Comparison of ENCODE assay signal across 34 mouse cellular contexts in the genomic region with DNA sequence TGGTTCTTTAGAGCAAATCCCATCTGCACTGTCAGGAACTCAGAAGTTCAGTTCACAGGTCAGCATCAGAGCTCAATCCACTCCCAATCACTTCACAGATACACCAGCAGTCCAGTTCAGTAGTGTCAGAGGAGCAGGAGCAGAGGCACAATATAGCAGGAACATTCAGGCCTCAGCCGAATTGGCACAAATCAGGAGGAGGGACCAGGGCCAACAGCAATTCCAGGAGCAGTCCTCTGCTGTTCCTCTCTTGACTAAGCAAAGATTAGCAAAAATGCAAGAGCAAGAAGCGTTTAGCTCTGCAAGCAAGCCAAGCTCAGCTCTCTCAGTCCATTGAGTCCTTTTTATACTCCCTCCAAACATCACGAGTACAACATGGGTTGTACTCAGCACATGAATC. TPM values are rescaled to one million over a fixed set of nuclear protein-coding genes. Genes with fewer than 3 reads are reported as not detected.
DNase-seq lines count a peak whose midpoint lies in the region; ATAC-seq and TF ChIP-seq lines count a peak whose summit lies in the region.
"Had no signal": no experiment of that assay in that cellular context is flagged by ENCODE, and none has a peak within 500 bp of the region (broad histone marks: within the 10 kb centered on the region; RNA-seq: fewer than 3 reads in every experiment).

No protein-coding gene starts in this region.

- TF ChIP-seq CTCF in lung, postnatal 0 days (IDR thresholded peaks at IDR 0.05) = no peak

- no peak overlapping the region for H3K9ac ChIP-seq in lung, postnatal 0 days (replicated peaks; ENCODE audit: low read depth)
- H3K9ac ChIP-seq: embryonic facial prominence, embryonic 13.5 days; forebrain, embryonic 12.5 days; forebrain, embryonic 15.5 days; heart, embryonic 13.5 days; hindbrain, embryonic 14.5 days had no signal

- no peaks in the 10 kb centered on the region for H3K9me3 ChIP-seq in lung, postnatal 0 days (ENCODE audit: low read length)
- H3K9me3 ChIP-seq: forebrain, embryonic 15.5 days; G1E had no signal

- ATAC-seq in lung, postnatal 0 days = no peak
- ATAC-seq: forebrain, embryonic 15.5 days; hindbrain, postnatal 0 days; inflammation-experienced regulatory T-cells, adult 6 months; intestine, embryonic 16.5 days; Patski had no signal

- no peaks in the 10 kb centered on the region for H3K27me3 ChIP-seq in lung, postnatal 0 days (replicated peaks; ENCODE audit: insufficient read depth, low read length)
- H3K27me3 ChIP-seq: embryonic facial prominence, embryonic 13.5 days; forebrain, embryonic 12.5 days; forebrain, embryonic 15.5 days; heart, embryonic 13.5 days; Patski had no signal

- no peak overlapping the region for H3K4me3 ChIP-seq in lung, postnatal 0 days (ENCODE audit: low read depth, low read length)
- H3K4me3 ChIP-seq in brown adipose tissue, adult 24 weeks (ENCODE audit: insufficient read depth, low read depth, low read length) = no peak overlapping the region
- H3K4me3 ChIP-seq: embryonic facial prominence, embryonic 10.5 days; embryonic facial prominence, embryonic 13.5 days; erythroblast, embryonic 14.5 days; forebrain, embryonic 12.5 days; forebrain, embryonic 15.5 days; heart, embryonic 13.5 days had no signal

- intact Hi-C loops in gastrocnemius, postnatal 14 days (cut with DNase I; ENCODE audit: low total_unique reads) = no loop called here
- intact Hi-C loops in gastrocnemius, postnatal 36 days (cut with DNase I) = no loop called here

- 77% methylated on average over 3 of the region's 3 CpGs for WGBS in lung, postnatal 0 days

- no peak overlapping the region for H3K27ac ChIP-seq in lung, postnatal 0 days (ENCODE audit: low read length)
- H3K27ac ChIP-seq in brown adipose tissue, adult 24 weeks (replicated peaks; ENCODE audit: low read depth, low read length) = 0 out of 2 replicates have a peak overlapping the region, but pooled peaks have one; percentile 26
- H3K27ac ChIP-seq: embryonic facial prominence, embryonic 10.5 days; embryonic facial prominence, embryonic 13.5 days; forebrain, embryonic 12.5 days; forebrain, embryonic 15.5 days; heart, embryonic 13.5 days; hindbrain, embryonic 14.5 days; hindbrain, postnatal 0 days had no signal

- no peak for TF ChIP-seq EP300 in lung, postnatal 0 days (IDR thresholded peaks at IDR 0.05)

- no peaks in the 10 kb centered on the region for H3K4me1 ChIP-seq in lung, postnatal 0 days (ENCODE audit: insufficient read depth, low read depth, low read length)
- no peaks in the 10 kb centered on the region for H3K4me1 ChIP-seq in brown adipose tissue, adult 24 weeks (ENCODE audit: control insufficient read depth, insufficient read depth, insufficient read length, low read length)
- H3K4me1 ChIP-seq: embryonic facial prominence, embryonic 10.5 days; embryonic facial prominence, embryonic 13.5 days; forebrain, embryonic 12.5 days; forebrain, embryonic 15.5 days; heart, embryonic 13.5 days had no signal

- H3K4me2 ChIP-seq in lung, postnatal 0 days (replicated peaks; ENCODE audit: low read depth, low read length) = no peak overlapping the region
- H3K4me2 ChIP-seq: embryonic facial prominence, embryonic 13.5 days; forebrain, embryonic 12.5 days; forebrain, embryonic 15.5 days; heart, embryonic 13.5 days; hindbrain, embryonic 14.5 days had no signal

- peak; percentile 5 for DNase-seq in adrenal gland, postnatal 10 days
- no peak for DNase-seq in adrenal gland, adult 8-10 months
- DNase-seq in gastrocnemius, postnatal 14 days = peak; percentile 6
- no peak for DNase-seq in gastrocnemius, postnatal 36 days
- DNase-seq in lung, postnatal 14 days = peak; percentile 25
- no peak for DNase-seq in lung, postnatal 0 days (ENCODE audit: low spot score)
- DNase-seq in layer of hippocampus, postnatal 14 days (ENCODE audit: low spot score in 2 of 2) = no peak
- DNase-seq: B cell, adult 2 months; cerebellum, adult 11-12 months; cerebellum, adult 8-10 months; cerebellum, postnatal 36 days; embryo, embryonic 11 days; heart, adult 11 months; heart, postnatal 14 days; heart, postnatal 4 days had no signal

- H3K36me3 ChIP-seq in lung, postnatal 0 days (ENCODE audit: insufficient read depth, low read length) = no peaks in the 10 kb centered on the region
- H3K36me3 ChIP-seq: embryonic facial prominence, embryonic 10.5 days; embryonic facial prominence, embryonic 13.5 days; forebrain, embryonic 12.5 days; forebrain, embryonic 15.5 days; G1E; heart, embryonic 13.5 days had no signal

RNA-seq across cellular contexts. Expression of a gene that starts 23.9 kb away (rescaled TPM):
- not detected for total RNA-seq in adrenal gland, postnatal 10 days (2021)
- not detected for total RNA-seq in adrenal gland, adult 8-10 months (2022)
- total RNA-seq in gastrocnemius, postnatal 14 days (2021) = not detected
- total RNA-seq in gastrocnemius, postnatal 36 days (2021) = not detected
- not detected in 2 replicates for polyA plus RNA-seq in lung, postnatal 0 days (2015; fragmentation: Nextera tagmentation; extraction: Ambion mirVana)
- polyA plus RNA-seq in brown adipose tissue, adult 24 weeks (2012; ENCODE audit: insufficient read depth, insufficient read length, missing spikeins) = not detected in 2 replicates
- not detected for total RNA-seq in layer of hippocampus, postnatal 14 days (2021)
- total RNA-seq: adrenal gland, postnatal 36 days; CH12.LX; gastrocnemius, adult 8-10 months; gastrocnemius, postnatal 4 days; heart, postnatal 14 days; heart, postnatal 4 days had no signal
- polyA plus RNA-seq: cortical plate, adult 2 months; embryonic facial prominence, embryonic 10.5 days; embryonic facial prominence, embryonic 13.5 days; erythroblast, embryonic 14.5 days; forebrain, embryonic 12.5 days; G1E; heart, embryonic 13.5 days; heart, embryonic 16.5 days; hindbrain, postnatal 0 days; inflammation-experienced regulatory T-cells, adult 6 months; intestine, embryonic 16.5 days had no signal

RNA-seq across cellular contexts. Expression of a gene that starts 53.5 kb away (rescaled TPM):
- total RNA-seq in adrenal gland, postnatal 10 days (2021) = 10 to 100 TPM; 58.0 to 62.4 TPM
- 10 to 100 TPM; 64.7 to 84.2 (median 75.1) TPM for total RNA-seq in adrenal gland, adult 8-10 months (2022)
- 10 to 100 TPM; 36.4 to 41.2 TPM for total RNA-seq in gastrocnemius, postnatal 14 days (2021)
- total RNA-seq in gastrocnemius, postnatal 36 days (2021) = 10 to 100 TPM; 46.5 to 46.8 TPM
- 80.5 and 95.1 TPM in 2 replicates for polyA plus RNA-seq in lung, postnatal 0 days (2015; fragmentation: Nextera tagmentation; extraction: Ambion mirVana)
- polyA plus RNA-seq in brown adipose tissue, adult 24 weeks (2012; ENCODE audit: insufficient read depth, insufficient read length, missing spikeins) = 136 and 154 TPM in 2 replicates
- total RNA-seq in layer of hippocampus, postnatal 14 days (2021) = 100 to 1,000 TPM; 233 TPM

RNA-seq across cellular contexts. Expression of a gene that starts 54.8 kb away (rescaled TPM):
- 100 to 1,000 TPM; 340 to 396 TPM for total RNA-seq in adrenal gland, postnatal 10 days (2021)
- total RNA-seq in adrenal gland, adult 8-10 months (2022) = 100 to 1,000 TPM; 160 to 240 (median 171) TPM
- total RNA-seq in gastrocnemius, postnatal 14 days (2021) = 100 to 1,000 TPM; 439 to 462 TPM
- 100 to 1,000 TPM; 328 to 346 TPM for total RNA-seq in gastrocnemius, postnatal 36 days (2021)
- 258 and 286 TPM in 2 replicates for polyA plus RNA-seq in lung, postnatal 0 days (2015; fragmentation: Nextera tagmentation; extraction: Ambion mirVana)
- 676 and 868 TPM in 2 replicates for polyA plus RNA-seq in brown adipose tissue, adult 24 weeks (2012; ENCODE audit: insufficient read depth, insufficient read length, missing spikeins)
- total RNA-seq in layer of hippocampus, postnatal 14 days (2021) = 100 to 1,000 TPM; 152 to 158 TPM

Comparison
In these comparisons a context has a peak if more than half of its experiments do, and no peak if none do; other contexts are left out.
1. DNase-seq: peak in adrenal gland, postnatal 10 days (single experiment), gastrocnemius, postnatal 14 days (single experiment) and lung, postnatal 14 days (single experiment); none in adrenal gland, adult 8-10 months (single experiment), gastrocnemius, postnatal 36 days (0 of 2), lung, postnatal 0 days (single experiment) and layer of hippocampus, postnatal 14 days (0 of 2).